Mouse (Mus musculus): Measurements from ENCODE around the gene Srpk1. TPM values are rescaled to one million over a fixed set of nuclear protein-coding genes. Genes with fewer than 3 reads are reported as not detected.

Gene Srpk1
- polyA plus RNA-seq (2017; shearing (Covaris generic)), result 218 TPM

GRCm38 (mm10) chr17:28622300-28622759, at the start of gene Srpk1:
Srpk1 (minus strand) TSS chr17:28622709.

GRCm38 (mm10) chr17:28575244-28576125, 47.0 kb downstream of the Srpk1 start, which contains the start of gene Lhfpl5:
Lhfpl5 (plus strand) TSS chr17:28575641.

GRCm38 (mm10) chr17:28560598-28560997, 61.9 kb downstream of the Srpk1 start, which contains the start of gene Clps:
Clps (minus strand) TSS chr17:28560766.

GRCm38 (mm10) chr17:28549111-28549510, 73.4 kb downstream of the Srpk1 start, which contains the start of gene Clpsl2:
Clpsl2 (plus strand) TSS chr17:28549411.

Other genes starting within 250 kb of the Srpk1 start
- gene Fkbp5, start 105.2 kb downstream of the Srpk1 start, polyA plus RNA-seq (2017; shearing (Covaris generic)), result 10.3 TPM
- not detected for gene Armc12, start 91.9 kb downstream of the Srpk1 start, polyA plus RNA-seq (2017; shearing (Covaris generic))
- not detected for gene Clpsl2, start 73.3 kb downstream of the Srpk1 start, polyA plus RNA-seq (2017; shearing (Covaris generic))
- gene Clps, start 61.9 kb downstream of the Srpk1 start, polyA plus RNA-seq (2017; shearing (Covaris generic)), result not detected
- gene Lhfpl5, start 47.1 kb downstream of the Srpk1 start, polyA plus RNA-seq (2017; shearing (Covaris generic)), result 1.00 TPM
- 0.49 TPM for gene Slc26a8, start 67.5 kb upstream of the Srpk1 start, polyA plus RNA-seq (2017; shearing (Covaris generic))
- gene Mapk14, start 68.6 kb upstream of the Srpk1 start, polyA plus RNA-seq (2017; shearing (Covaris generic)), result 18.1 TPM
- 5.8 TPM for gene AC170998.1, start 103.4 kb upstream of the Srpk1 start, polyA plus RNA-seq (2017; shearing (Covaris generic))
- not detected for gene Mapk13, start 146.6 kb upstream of the Srpk1 start, polyA plus RNA-seq (2017; shearing (Covaris generic))
- 2.5 TPM for gene Brpf3, start 178.4 kb upstream of the Srpk1 start, polyA plus RNA-seq (2017; shearing (Covaris generic))
- gene Pnpla1, start 235.7 kb upstream of the Srpk1 start, polyA plus RNA-seq (2017; shearing (Covaris generic)), result not detected

All from inflammation-experienced regulatory T-cells, adult 16 weeks (primary cell).